Mouse (Mus musculus): Measurements from ENCODE around the gene St3gal5. TPM values are rescaled to one million over a fixed set of nuclear protein-coding genes. Genes with fewer than 3 reads are reported as not detected.

Gene St3gal5
- total and polyA plus RNA-seq, 3 experiments = 24.4 to 51.8 TPM; not detected in 1

GRCm38 (mm10) chr6:72197515-72197914 lies 100.1 kb downstream of the St3gal5 start (continued):
- no peak for TF ChIP-seq SMC3 (IDR thresholded peaks at IDR 0.05; ENCODE audit: low read depth, low read length)

GRCm38 (mm10) chr6:72200595-72201256 lies 103.3 kb downstream of the St3gal5 start:
- Histone ChIP-seq H3K27me3 (ENCODE audit: control insufficient read depth in 1 of 2, insufficient read depth in 2 of 2, low read length in 2 of 2) (peaks cover 12 to 27% of the 10 kb centered on the region in 2 experiments), H3K4me3 (ENCODE audit: control insufficient read depth in 1 of 2, insufficient read depth in 1 of 2, low read depth in 2 of 2, low read length in 2 of 2) (no peak overlapping the region), H3K79me2 (ENCODE audit: control insufficient read depth, insufficient read depth, low read length, poor library complexity) (no peaks in the 10 kb centered on the region), H3K9me3 (replicated peaks; ENCODE audit: insufficient read depth, low read length) (no peaks in the 10 kb centered on the region), H3K27ac (ENCODE audit: control insufficient read depth, low read depth, low read length) (no peak overlapping the region), H3K9ac (ENCODE audit: control insufficient read depth, low read depth, low read length, poor library complexity, severe bottlenecking) (no peak overlapping the region), H3K36me3 (ENCODE audit: control insufficient read depth in 1 of 2, insufficient read depth in 2 of 2, low read length in 2 of 2) (no peaks in the 10 kb centered on the region), H3K4me1 (ENCODE audit: control insufficient read depth in 1 of 2, insufficient read depth in 2 of 2, low read length in 2 of 2) (no peaks in the 10 kb centered on the region)
- no peak for TF ChIP-seq RCOR1 (IDR thresholded peaks at IDR 0.05; ENCODE audit: low read depth, low read length)
- no peak for TF ChIP-seq CHD1 (IDR thresholded peaks at IDR 0.05; ENCODE audit: low read depth, low read length)
- TF ChIP-seq GATA1 (IDR thresholded peaks at IDR 0.05; ENCODE audit: low read depth, low read length) = no peak
- TF ChIP-seq POLR2AphosphoS5 (IDR thresholded peaks at IDR 0.05; ENCODE audit: borderline replicate concordance, low read depth, low read length) = no peak
- TF ChIP-seq USF2 (IDR thresholded peaks at IDR 0.05; ENCODE audit: borderline replicate concordance in 1 of 2, insufficient read depth in 1 of 2, low read depth in 1 of 2, low read length in 2 of 2) = no peak
- TF ChIP-seq ZKSCAN1 (IDR thresholded peaks at IDR 0.05; ENCODE audit: low read depth, low read length) = no peak
- TF ChIP-seq POLR2AphosphoS2 (IDR thresholded peaks at IDR 0.05; ENCODE audit: low read length) = no peak
- DNase-seq (ENCODE audit: low read depth, low spot score) = no peak

DNA sequence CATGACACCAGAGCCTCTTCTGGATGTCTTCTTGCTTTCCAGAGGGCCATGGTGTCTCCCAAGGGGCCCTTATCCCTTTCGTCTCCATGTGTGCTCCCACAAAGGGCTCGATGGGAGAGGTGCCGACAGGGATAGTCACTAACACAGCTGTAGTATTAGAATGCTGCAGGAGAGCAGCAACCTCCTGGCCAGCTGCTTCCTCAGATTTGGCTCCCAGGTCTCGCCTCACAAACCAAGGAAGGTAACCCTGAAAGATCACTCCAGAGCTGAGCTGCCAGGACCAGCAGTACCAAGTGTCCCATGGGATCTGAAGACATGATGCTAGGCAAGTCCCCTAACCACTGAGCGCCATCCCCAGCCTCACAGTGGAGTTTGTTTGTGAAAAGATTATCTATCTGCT lies 105.3 kb downstream of the St3gal5 start:
- no peaks in the 10 kb centered on the region for H3K79me2 ChIP-seq (ENCODE audit: control insufficient read depth, insufficient read depth, low read length, poor library complexity)
- DNase-seq (ENCODE audit: low read depth, low spot score) = no peak
- no peaks in the 10 kb centered on the region for H3K36me3 ChIP-seq (ENCODE audit: control insufficient read depth in 1 of 2, insufficient read depth in 2 of 2, low read length in 2 of 2)
- TF ChIP-seq POLR2AphosphoS2 (IDR thresholded peaks at IDR 0.05; ENCODE audit: low read length) (no peak), CTCF (IDR thresholded peaks at IDR 0.05 in 2 of 3, conservative IDR thresholded peaks at IDR 0.05 in 1 of 3; ENCODE audit: control insufficient read depth in 1 of 3, insufficient read depth in 1 of 3, low read depth in 2 of 3, low read length in 3 of 3, poor library complexity in 1 of 3, severe bottlenecking in 1 of 3) (no peak), HCFC1 (IDR thresholded peaks at IDR 0.05; ENCODE audit: low read depth, low read length) (no peak), MYC (IDR thresholded peaks at IDR 0.05; ENCODE audit: low read depth, low read length) (no peak), ZKSCAN1 (IDR thresholded peaks at IDR 0.05; ENCODE audit: low read depth, low read length) (no peak), MYB (IDR thresholded peaks at IDR 0.05; ENCODE audit: low read depth, low read length) (no peak), NELFE (IDR thresholded peaks at IDR 0.05; ENCODE audit: low read depth, low read length) (no peak), UBTF (IDR thresholded peaks at IDR 0.05; ENCODE audit: borderline replicate concordance, insufficient read depth, low read depth, low read length) (no peak), GABPA (IDR thresholded peaks at IDR 0.05; ENCODE audit: low read depth, low read length) (no peak), CHD2 (IDR thresholded peaks at IDR 0.05; ENCODE audit: low read length) (no peak), ETS1 (IDR thresholded peaks at IDR 0.05; ENCODE audit: low read depth, low read length) (no peak), NRF1 (IDR thresholded peaks at IDR 0.05; ENCODE audit: insufficient read depth, low read depth, low read length, poor library complexity, severe bottlenecking) (no peak), USF1 (IDR thresholded peaks at IDR 0.05; ENCODE audit: low read depth, low read length) (no peak), TCF12 (IDR thresholded peaks at IDR 0.05; ENCODE audit: low read depth, low read length) (no peak), GATA1 (IDR thresholded peaks at IDR 0.05; ENCODE audit: low read depth, low read length) (no peak), JUND (IDR thresholded peaks at IDR 0.05; ENCODE audit: low read depth, low read length) (no peak), POLR2A (IDR thresholded peaks at IDR 0.05; ENCODE audit: control insufficient read depth in 1 of 2, insufficient read depth in 1 of 2, low read depth in 1 of 2, low read length in 2 of 2, poor library complexity in 1 of 2) (no peak), ZNF384 (IDR thresholded peaks at IDR 0.05; ENCODE audit: low read depth, low read length) (no peak), MAX (IDR thresholded peaks at IDR 0.05; ENCODE audit: low read length) (no peak)
- H3K9ac ChIP-seq (ENCODE audit: control insufficient read depth, low read depth, low read length, poor library complexity, severe bottlenecking) = no peak overlapping the region
- peaks cover 16 to 27% of the 10 kb centered on the region in 2 experiments for H3K27me3 ChIP-seq (ENCODE audit: control insufficient read depth in 1 of 2, insufficient read depth in 2 of 2, low read length in 2 of 2)
- no peaks in the 10 kb centered on the region for H3K9me3 ChIP-seq (replicated peaks; ENCODE audit: insufficient read depth, low read length)
- H3K27ac ChIP-seq (ENCODE audit: control insufficient read depth, low read depth, low read length) = no peak overlapping the region
- H3K4me1 ChIP-seq (ENCODE audit: control insufficient read depth in 1 of 2, insufficient read depth in 2 of 2, low read length in 2 of 2) = no peaks in the 10 kb centered on the region
- no peak overlapping the region for H3K4me3 ChIP-seq (ENCODE audit: control insufficient read depth in 1 of 2, insufficient read depth in 1 of 2, low read depth in 2 of 2, low read length in 2 of 2)
